Mouse (Mus musculus) lung, postnatal 4 days (tissue): Measurements from ENCODE around the gene Adprhl1.

Experiments
- DNase-seq, 2 experiments: peaks; one replicate each; pipeline ENCODE4 v3.0.0; 2021

The Adprhl1 gene

DNA sequence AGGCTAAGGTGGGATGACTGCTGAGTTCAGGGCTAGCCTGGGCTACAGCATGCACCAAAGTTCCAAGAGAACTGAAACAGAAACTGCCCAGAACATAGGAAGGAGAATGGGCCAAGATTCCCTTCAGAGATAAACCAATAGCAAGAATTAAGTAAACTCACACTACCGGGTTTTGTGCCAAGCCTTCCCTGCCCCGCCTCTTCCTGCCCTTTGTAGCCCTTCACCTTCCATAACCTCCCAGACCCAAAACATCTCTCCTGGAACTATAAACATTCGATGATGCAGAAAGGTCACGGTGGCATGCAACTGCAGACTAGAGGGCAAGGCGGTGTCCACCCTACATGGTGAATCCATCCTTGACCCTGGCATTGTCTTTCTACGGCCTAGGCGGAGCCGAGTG, 63.7 kb downstream of the Adprhl1 start:
- peak; percentile 53 to 72 for DNase-seq

DNA sequence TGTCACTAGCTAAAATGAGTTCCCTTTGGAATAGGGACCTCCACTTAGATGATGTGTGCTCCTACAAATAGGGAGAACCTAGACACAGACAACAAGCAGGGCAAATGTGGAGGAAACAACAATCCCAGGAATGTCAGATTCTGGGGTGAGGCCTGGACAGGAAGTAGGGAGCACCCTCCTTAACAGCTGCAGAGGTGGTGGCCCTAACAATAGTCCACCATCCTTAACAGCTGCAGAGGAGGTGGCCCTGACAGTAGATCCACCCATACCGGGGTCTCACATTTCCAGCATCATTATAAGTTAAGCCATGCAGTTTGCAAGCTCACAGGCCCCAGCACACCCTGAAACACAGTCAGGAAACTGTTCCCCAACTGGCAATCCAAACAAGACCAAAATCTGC, 65.1 kb downstream of the Adprhl1 start:
- no peak for DNase-seq

DNA sequence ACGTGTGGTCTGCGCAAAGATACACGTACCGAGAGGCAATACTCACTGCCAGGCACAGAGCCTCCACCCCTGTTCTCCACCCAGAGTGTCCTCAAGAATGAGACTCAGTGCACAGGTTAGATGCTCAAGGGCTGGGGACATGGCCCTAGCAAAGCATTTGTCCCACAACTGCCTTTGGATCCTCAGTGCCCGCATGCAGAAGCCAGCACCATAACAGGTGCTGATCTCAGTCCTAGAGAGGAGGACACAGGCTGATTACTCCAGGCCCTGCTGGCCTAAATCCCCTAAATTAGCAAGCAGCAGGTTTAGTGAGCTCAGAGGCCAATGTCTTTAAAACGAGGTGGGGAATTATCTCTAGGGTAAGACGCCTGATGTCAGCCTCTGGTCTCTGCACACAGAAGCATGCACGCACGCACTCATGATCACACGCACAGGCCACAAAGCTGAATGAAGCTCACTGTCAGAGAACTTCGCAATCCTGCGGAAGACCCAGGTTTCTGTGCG, 65.9 kb downstream of the Adprhl1 start:
- no peak for DNase-seq

DNA sequence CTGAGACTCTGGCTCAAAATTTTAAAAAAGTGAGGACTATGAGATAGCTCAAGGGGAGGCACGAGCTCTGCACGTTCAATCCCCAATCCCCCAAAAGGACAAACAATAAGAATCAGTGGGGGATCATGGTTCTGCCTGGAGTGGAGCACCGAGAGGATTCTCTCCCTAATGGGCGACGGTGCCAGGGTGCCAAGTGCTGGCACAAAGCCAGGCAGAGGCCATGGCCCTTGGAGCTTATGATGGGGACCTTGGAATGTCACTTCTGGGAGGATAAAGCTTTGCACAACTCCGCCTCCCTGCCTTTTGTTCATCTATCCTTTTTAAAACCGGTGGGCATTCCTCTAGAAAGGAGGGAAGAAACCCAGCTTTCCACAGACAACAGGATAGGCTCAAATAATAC, 66.3 kb downstream of the Adprhl1 start:
- no peak for DNase-seq

DNA sequence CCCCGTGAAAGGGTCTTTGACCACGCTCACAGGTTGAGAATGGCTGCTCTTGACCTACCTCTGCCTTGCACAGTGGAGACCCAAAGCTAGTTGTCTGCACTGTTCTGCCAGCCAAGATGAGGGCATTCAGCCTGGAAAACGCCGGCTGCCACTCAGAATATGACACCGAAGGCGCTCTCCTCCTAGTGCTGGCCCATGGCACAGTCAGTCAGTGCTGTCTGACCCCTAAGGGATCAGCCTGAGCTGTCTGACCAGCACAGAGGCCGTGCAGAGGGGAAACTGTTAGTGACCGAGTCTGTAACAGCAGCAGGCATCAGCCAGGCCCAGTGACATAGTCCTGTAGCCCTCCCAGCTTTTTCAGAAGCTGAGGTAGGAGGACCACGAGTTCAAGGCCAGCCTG, 66.7 kb downstream of the Adprhl1 start:
- no peak for DNase-seq

DNA sequence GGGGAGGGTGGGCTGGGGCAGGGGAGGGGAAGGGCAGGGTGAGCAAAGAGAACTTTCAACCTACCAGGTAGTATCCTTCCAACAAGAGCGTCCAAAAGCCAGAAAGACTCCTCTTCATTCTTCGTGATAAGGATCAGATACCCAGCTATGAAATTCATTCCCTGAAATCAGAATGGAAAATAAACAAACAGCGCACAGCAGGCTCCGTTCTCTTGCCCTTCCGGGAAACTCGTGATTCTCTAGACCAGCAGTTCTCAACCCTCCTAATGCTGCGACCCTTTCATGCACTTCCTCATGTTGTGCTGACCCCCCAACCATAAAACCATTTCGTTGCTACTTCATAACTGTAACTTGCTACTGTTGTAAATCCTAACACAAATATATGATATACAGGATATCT, 67.1 kb downstream of the Adprhl1 start:
- no peak for DNase-seq

DNA sequence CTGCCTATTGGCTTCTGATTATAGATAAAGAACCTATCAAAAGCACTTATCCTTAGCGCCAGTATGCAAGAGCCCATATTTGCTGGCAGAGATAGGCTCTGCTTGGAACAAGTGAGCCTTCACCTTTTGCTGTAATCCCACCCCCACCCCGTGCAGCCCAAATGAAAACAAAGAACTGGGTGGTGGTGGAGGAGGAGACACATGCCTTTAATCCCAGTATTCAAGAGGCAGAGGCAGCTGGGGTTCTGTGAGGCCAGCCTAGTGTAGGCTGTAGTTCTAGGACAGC, 72.3 kb downstream of the Adprhl1 start:
- DNase-seq: no peak

DNA sequence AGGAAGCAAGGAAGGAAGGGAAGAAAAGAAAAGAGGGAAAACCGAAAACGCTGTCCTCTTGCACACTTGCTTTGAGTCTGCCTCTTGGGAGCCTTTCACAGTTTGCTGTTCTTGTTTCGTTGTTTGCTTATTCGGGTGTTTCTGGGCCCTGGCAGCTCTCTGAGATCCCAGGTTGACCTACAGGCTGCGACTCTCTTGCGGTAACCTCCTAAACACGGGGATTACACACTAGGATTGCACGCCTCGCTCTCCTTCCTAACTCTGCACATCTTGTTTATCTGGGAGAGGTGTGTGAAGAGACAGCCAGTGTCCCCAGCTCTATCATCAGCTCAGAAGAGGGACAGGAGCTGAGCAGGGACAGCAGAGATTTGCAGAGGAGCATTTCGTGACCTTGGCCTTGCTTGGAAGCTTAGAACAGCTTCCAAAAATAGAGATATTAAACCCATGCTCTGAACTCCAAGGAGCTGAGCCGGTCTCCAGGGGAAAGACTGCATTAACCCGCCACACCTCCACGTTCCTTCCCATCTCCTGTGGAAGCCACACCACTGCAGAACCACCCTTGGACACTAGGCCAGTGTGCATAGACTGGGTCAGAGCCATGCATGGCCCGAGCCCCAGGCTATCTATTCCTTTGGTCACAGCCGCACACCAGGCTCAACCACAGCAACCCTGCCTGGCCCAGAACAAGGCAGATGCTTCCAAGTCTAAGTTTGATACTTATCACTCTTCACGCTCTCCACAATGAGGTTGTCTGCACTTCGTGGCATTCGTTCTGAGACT, 72.9 kb downstream of the Adprhl1 start:
- no peak for DNase-seq

DNA sequence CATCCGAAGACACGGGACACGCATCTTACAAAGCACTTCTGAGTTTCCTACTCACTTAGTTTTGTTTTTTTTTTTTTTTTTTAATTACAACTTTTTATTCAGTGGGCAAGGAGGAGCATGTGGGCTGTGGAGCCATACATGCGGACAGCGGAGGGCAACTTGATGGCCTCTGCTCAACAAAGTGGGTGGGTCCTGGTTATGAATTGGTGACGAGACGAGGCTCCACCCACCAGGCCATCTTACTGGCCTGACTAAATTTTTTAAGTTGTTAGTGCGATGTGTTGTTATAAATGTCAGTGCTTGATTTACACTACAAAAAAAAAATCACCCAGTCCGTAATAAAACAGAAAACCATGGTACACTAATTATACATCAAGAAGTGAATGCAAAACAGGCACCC, 73.6 kb downstream of the Adprhl1 start:
- DNase-seq: no peak

DNA sequence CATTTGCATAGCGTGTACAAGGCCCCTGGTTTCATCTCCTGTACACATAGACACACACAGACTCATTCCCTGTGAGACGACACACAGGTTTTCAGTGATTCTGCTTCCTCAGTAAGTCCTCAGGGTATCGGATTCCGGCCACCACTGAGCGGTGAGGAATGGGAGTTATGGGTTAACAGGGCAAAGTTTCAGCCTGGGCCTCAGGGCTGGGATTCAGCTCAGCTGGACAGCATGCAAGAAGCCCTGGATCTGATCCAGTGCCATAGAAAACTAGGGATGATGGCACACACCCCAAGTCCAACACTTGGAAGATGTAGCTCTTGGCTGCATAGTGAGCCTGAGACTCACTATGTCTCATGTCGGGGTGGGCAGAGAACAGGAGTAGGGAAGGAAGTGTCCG, 74.0 kb downstream of the Adprhl1 start:
- no peak for DNase-seq

DNA sequence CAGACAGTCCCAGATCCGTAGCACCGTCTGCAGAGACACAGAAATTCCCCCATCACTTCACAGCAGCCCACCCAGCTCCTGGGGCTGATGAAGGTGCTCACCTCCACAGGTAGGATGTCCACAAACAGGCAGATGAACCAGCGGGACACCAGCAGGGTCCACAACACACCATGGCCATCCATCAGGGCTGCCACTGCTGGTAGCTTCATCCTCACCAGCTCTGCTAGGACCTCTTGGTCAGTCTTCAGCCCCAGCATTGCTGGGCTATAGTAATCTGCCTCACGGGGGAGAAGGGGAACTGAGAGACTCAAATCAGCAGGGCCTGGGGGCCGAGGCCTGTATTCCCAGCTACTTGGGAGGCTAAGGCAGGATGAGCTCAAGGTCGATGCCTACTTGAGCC, 74.5 kb downstream of the Adprhl1 start:
- no peak for DNase-seq

DNA sequence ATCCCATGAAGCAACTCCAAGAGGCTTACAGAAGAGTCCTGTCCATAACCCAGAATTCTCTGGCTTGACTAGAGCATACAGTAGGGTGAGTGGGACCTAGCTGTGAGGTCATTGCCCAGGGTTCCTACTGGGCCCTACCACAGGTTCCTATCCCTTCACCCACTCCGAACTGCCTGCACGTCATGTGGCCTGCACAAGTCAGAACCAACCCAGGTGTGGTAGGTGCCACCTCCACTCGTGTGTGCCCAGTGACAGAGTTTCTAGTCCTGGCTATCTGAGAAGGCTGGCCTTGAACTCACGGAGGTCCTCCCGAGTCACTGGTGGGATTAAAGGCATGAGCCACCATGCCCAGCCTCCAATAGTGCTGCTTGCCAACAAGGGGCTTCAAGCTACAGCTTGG, 75.8 kb downstream of the Adprhl1 start:
- no peak for DNase-seq

DNA sequence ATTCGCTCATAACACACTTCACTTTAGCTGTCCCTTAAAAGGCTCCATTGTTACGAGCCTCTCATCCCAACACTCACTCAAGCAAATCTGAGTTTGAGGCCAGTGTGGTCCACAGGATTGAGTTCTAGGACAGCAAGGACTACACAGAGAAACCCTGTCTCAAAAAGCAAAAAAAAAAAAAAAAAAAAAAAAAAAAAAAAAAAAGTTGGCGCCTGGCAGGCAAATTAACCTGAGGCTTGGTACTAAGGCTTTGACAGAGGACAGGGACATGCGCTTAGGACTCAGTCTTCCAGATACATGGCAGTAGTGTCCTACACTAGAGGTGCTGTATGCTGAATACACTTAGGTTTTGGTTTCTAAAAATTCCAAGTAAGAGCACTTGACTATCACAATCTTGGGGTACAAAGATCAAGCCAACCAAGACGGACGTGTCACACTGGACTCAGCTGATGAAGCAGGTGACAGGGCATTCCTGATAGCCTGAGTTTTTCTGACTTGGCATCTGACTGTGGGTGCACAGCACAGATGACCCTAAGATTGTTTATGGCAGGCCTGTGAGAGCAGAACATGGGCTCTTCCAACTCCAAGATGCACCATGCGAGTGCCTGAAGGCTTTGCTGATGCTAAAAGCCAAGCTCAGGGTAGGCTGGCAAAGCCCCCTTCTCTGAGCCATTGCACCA, 76.6 kb downstream of the Adprhl1 start:
- DNase-seq: no peak

DNA sequence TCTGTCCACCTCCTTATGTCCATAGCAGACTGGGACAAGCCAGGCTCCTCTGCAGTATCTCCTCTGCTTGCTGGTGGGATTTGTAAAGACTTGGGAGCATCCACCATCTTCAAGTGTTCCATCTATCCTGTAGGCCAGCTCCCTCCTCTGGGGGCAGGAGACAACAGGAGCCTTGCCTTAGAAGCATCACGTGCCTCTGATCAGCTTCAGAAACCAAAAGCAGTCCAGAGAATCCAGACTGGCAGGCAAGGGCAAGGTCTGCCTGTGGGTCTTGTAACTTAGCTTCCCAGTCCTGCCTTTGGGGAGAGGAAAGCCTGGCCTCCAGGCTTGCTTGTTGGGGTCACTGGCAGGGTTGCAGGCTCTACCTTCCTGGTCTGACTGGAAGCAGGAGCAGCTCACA, 78.3 kb downstream of the Adprhl1 start:
- DNase-seq: no peak

DNA sequence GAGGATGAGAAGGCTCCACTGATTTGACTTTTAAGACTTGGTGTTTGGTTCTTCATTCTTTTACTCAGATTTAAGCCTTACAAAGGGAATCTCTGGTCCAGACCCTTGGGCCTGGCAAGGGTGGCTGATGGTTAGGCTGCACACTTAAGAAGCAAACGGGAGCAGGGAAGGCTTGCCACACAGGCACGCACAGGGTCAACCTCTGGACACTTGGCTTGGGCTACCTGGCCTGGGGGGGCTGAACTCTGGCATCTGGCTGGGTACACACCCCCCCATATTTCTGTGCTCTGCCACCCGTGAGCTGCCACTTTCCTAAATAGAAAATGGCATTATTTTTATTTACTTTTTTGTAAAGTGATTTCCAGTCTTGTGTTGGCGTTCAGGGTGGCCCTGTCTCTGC, 79.2 kb downstream of the Adprhl1 start:
- no peak for DNase-seq

DNA sequence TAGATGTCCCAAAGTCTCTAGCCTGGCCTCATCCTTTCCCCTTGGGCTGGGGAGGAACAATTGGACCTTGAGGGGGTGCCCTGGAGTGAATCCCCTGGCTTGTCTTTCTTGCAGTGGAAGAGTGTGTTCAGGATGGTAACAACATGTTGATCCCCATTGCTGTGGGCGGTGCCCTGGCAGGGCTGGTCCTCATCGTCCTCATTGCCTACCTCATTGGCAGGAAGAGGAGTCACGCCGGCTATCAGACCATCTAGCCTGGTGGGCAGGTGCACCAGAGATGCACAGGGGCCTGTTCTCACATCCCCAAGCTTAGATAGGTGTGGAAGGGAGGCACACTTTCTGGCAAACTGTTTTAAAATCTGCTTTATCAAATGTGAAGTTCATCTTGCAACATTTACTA, 79.7 kb downstream of the Adprhl1 start:
- DNase-seq: no peak
